Mouse (Mus musculus) heart, postnatal 0 days (tissue): ENCODE measurements at regions not wholly inside any gene's neighbourhood (a gene's known extent, or its start where the extent isn't known, plus 50 kb on each side); places are given as distances from the start of the nearest gene placed in this dataset.

ENCODE experiments used
- CTCF ChIP-seq: IDR thresholded peaks from 2 replicates; pipeline ENCODE4 v1.5.1; 2016; ENCODE audit warnings: antibody characterized with exemption, control low read depth, low read depth
- EP300 ChIP-seq: IDR thresholded peaks from 2 replicates; pipeline ENCODE4 v1.6.1; 2016; ENCODE audit warnings: antibody characterized with exemption, low read depth

- no peak for TF ChIP-seq EP300
- TF ChIP-seq CTCF, result no peak
Measured at GRCm38 (mm10) chr4:33735442-33735966, 188.9 kb upstream of the Cnr1 start.
